Mouse (Mus musculus) stomach, postnatal 0 days (tissue): ENCODE measurements around the gene Zfp658.

Experiments used
- CTCF ChIP-seq: IDR thresholded peaks from 2 replicates; pipeline ENCODE4 v1.5.1; 2016; ENCODE audit warnings: antibody characterized with exemption, low read depth, mild to moderate bottlenecking, moderate library complexity
- EP300 ChIP-seq: optimal IDR thresholded peaks from 2 replicates; pipeline ENCODE3; 2016; ENCODE audit warnings: antibody characterized with exemption

DNA sequence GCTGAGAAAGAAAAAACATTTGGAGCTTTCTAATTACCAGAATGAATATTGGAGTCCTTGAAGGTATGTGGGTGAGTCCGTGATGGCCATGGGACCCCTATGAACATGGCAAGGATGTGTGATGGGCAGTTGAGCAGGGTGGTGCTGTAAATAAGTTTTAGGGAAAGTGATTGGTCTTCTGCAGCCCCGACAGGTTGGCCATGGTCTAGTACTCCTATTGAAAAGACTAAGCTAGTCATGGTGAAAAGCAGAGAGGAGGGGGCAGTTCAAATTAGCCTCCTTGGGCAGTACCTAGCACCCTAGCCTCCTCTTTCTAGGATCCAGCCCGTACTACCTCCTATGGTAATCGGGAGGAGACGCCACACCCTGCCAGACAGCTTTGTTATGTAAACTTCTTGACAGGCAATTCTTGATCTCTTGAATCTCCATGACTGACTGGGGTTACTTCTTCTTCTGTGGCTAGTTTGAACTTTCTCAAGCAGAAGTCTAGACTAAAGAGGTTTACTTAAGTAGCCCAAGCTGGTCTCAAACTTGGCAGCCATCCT lies 45.8 kb downstream of the Zfp658 start:
- TF ChIP-seq CTCF (no peak), EP300 (no peak)
